Mouse (Mus musculus) forebrain, embryonic 11.5 days (tissue): ENCODE results near the gene Ubl5. TPM values are rescaled to one million over a fixed set of nuclear protein-coding genes. Genes with fewer than 3 reads are reported as not detected.

Experiments used
- ATAC-seq: fragments of 200-750 bp; cut with Nextera tagmentation; replicated peaks from 2 replicates; pipeline ENCODE4 v1.8.0; 2017; ENCODE audit warnings: moderate TSS enrichment; ENCODE audit not compliant: low FRiP score
- DNase-seq: peaks from one replicate; pipeline ENCODE4 v3.0.0-alpha.2; 2017; ENCODE audit warnings: low spot score
- H3K27ac ChIP-seq: fragments of 300-500 bp; sonication (generic); 2 replicates; pipeline ENCODE4 v1.5.1; 2014; ENCODE audit warnings: low read depth, low read length
- H3K27me3 ChIP-seq: fragments of 300-500 bp; sonication (generic); 2 replicates; pipeline ENCODE4 v1.6.1; 2014; ENCODE audit warnings: mild to moderate bottlenecking, low read length, mixed read lengths; ENCODE audit not compliant: control insufficient read depth, insufficient read depth
- H3K36me3 ChIP-seq: fragments of 300-500 bp; sonication (generic); 2 replicates; pipeline ENCODE4 v1.6.1; 2014; ENCODE audit warnings: mild to moderate bottlenecking, low read length, moderate library complexity, mixed read lengths; ENCODE audit not compliant: control insufficient read depth, insufficient read depth
- H3K4me1 ChIP-seq: fragments of 300-500 bp; sonication (generic); replicated peaks from 2 replicates; pipeline ENCODE4 v1.6.1; 2014; ENCODE audit warnings: low read length, mixed read lengths; ENCODE audit not compliant: control insufficient read depth, insufficient read depth
- H3K4me2 ChIP-seq: fragments of 300-500 bp; sonication (generic); 2 replicates; pipeline ENCODE4 v1.6.1; 2014; ENCODE audit warnings: low read depth, mild to moderate bottlenecking, low read length, moderate library complexity, mixed read lengths; ENCODE audit not compliant: severe bottlenecking
- H3K4me3 ChIP-seq: fragments of 300-500 bp; sonication (generic); 2 replicates; pipeline ENCODE4 v1.5.1; 2014; ENCODE audit warnings: low read depth, low read length
- H3K9ac ChIP-seq: fragments of 300-500 bp; sonication (generic); 2 replicates; pipeline ENCODE4 v1.6.1; 2014; ENCODE audit warnings: low read length
- H3K9me3 ChIP-seq: fragments of 300-500 bp; sonication (generic); 2 replicates; pipeline ENCODE4 v1.6.1; 2016; ENCODE audit warnings: low read length, mixed read lengths; ENCODE audit not compliant: control insufficient read depth
- WGBS: fragments of 180-500 bp; shearing (Covaris S2); extraction: QIAGEN DNeasy Blood & Tissue Kit; methylation state at CpG from one replicate; pipeline ENCODE4 v1.1.7; 2014; 5-methylcytosine and 5-hydroxymethylcytosine counted together
- polyA plus RNA-seq: library from polyadenylated mRNA; unstranded; fragments of >200 nt; fragmentation: Nextera tagmentation; extraction: Ambion mirVana; gene quantifications from 2 replicates; pipeline ENCODE4 v1.2.1, GENCODE M21; 2014

Ubl5 gene
- polyA plus RNA-seq, 1 experiment from 2014 or later = 401 TPM

DNA sequence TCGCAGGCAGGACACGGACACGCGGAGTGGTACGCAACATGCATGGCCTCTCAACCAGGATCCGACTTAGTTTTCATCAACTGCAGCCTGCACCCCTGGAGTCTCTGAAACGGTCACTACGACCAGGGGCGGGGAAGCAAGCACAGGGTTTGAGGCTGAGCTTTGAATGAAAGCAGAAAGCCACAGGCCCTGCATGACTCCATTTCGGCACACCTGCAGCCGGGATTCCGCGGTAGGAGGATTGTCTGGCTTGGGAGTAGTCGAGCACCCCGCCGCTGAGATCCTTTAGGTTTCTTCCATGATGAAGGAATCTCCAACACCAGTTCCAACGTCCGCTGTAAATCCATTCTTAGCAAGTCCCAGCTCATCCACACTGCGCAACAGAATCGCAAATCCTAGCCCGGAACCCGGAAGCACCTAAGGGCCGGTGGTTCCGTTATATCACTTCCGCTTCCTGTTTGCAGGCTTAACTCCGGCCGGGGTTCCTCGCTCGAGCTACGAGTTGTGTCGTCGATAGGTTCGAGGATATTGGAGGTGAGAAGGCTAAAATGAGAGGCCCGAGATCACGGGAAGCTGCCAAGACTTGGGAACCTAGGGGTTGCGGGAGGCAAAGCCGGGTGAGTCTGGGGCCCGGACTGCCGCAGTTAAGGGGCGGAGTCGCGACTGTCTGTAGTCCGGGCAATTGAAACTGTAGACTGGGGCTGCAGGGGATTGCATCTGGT is 1.8 kb downstream of the Ubl5 start, which contains the start of gene Fbxl12:
TSS of gene Fbxl12 (minus strand) at position 408 of the 722 bp plus-strand sequence.
- 1% methylated on average over 43 of the region's 43 CpGs for WGBS
- Histone ChIP-seq H3K4me3 (peak within 1 kb of the TSS; percentile 86), H3K9me3 (no peaks in the 10 kb centered on the region), H3K9ac (peak within 1 kb of the TSS; percentile 75), H3K27ac (peak within 1 kb of the TSS; percentile 46; the same call in 1 of the 2 replicates), H3K27me3 (no peaks in the 10 kb centered on the region), H3K36me3 (peaks cover 2% of the 10 kb centered on the region; the same call in 1 of the 2 replicates), H3K4me2 (peak within 1 kb of the TSS; percentile 94), H3K4me1 (peaks cover 8% of the 10 kb centered on the region)
- ATAC-seq (no peak), DNase-seq (peak; percentile 84)

DNA sequence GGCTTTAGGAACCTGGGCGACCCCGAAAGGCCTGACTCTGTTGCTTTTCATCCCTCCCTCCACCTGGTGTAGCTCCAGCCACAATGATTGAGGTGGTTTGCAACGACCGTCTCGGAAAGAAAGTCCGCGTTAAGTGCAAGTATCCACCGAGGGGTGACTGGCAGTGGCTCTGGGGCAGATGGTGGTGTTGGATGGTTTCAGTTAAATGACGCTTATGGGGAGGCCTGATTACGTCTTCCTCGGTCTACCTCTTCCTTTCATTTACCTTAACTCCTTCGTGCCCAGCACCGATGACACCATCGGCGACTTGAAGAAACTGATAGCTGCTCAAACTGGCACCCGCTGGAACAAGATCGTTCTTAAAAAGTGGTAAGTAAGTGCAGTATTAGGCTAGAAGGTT is 2.4 kb downstream of the Ubl5 start:
- peak overlapping the region; percentile 86 for H3K4me3 ChIP-seq
- H3K27ac ChIP-seq = peak overlapping the region; percentile 46; the same call in 1 of the 2 replicates
- peaks cover 2% of the 10 kb centered on the region; the same call in 1 of the 2 replicates for H3K36me3 ChIP-seq
- DNase-seq (no peak), ATAC-seq (no peak)
- peak overlapping the region; percentile 94 for H3K4me2 ChIP-seq
- no peaks in the 10 kb centered on the region for H3K27me3 ChIP-seq
- H3K9ac ChIP-seq = peak overlapping the region; percentile 75
- 4% methylated on average over 17 of the region's 17 CpGs for WGBS
- H3K4me1 ChIP-seq = peaks cover 8% of the 10 kb centered on the region
- H3K9me3 ChIP-seq = no peaks in the 10 kb centered on the region

DNA sequence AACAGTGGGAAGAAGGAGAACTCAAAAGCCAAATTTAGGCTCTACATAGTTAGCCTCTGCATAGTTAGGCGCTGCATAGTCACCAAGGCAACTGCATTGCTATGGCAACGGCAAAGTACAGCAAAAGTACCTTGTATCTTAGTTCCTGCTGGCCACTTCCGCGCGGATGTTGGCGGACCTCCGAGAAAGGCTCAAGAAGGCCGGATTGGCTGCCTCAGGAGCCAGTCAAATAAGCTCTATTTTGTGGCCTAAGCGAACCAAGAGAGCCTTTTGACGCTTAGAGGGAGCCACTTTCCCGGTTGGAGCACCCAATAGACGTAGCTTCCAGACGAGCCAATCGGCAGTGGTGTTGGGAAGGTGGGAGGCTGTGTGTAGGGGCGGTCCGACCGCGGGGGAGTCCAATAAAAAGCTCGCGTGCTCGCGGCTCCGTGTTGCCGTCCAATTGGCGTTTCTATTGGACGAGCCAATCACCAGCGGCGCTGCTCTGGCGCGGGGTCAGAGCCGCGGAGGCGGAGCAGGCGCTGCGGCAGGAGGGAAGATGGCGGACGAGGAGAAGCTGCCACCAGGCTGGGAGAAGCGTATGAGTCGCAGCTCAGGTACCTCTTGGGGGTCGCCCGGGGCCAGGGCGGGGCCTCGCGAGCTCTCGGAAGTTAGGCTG is 9.1 kb downstream of the Ubl5 start, which contains the start of gene Pin1:
TSS of gene Pin1 (plus strand) at position 494 of the 658 bp plus-strand sequence.
- no peaks in the 10 kb centered on the region for H3K9me3 ChIP-seq
- H3K4me1 ChIP-seq = peaks cover 15% of the 10 kb centered on the region
- DNase-seq (peak; percentile 99), ATAC-seq (peak; percentile 99)
- peaks cover 7% of the 10 kb centered on the region for H3K36me3 ChIP-seq
- no peaks in the 10 kb centered on the region for H3K27me3 ChIP-seq
- peak within 1 kb of the TSS; percentile 37; the same call in 1 of the 2 replicates for H3K27ac ChIP-seq
- H3K4me2 ChIP-seq = peak within 1 kb of the TSS; percentile 68
- H3K4me3 ChIP-seq = peak within 1 kb of the TSS; percentile 95
- under 1% methylated on average over 45 of the region's 45 CpGs for WGBS
- H3K9ac ChIP-seq = peak within 1 kb of the TSS; percentile 87

DNA sequence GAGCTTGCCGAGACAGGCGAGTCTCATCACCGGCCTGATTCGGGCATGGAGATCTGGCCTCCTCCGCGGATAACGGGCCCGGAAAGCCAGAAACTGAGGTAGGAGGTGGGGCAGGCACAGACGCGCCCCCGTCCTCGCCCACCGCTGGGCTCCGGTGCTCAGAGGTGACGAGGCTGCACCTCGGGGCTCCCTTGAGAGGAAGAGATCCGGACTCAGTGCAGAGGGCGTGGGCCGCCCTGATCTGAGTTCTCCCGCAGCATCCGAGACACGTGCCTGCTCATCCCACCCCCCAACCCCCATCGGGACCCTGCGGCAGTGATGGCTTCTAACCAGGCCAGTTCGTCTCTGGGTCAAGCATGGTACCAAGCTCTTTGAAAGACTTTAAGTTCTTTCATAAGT is 9.6 kb downstream of the Ubl5 start:
- ATAC-seq = peak; percentile 28
- Histone ChIP-seq H3K36me3 (peaks cover 7% of the 10 kb centered on the region), H3K4me2 (peak overlapping the region; percentile 68), H3K9me3 (no peaks in the 10 kb centered on the region), H3K9ac (peak overlapping the region; percentile 87), H3K4me1 (peaks cover 15% of the 10 kb centered on the region), H3K27ac (peak overlapping the region; percentile 37; the same call in 1 of the 2 replicates), H3K27me3 (no peaks in the 10 kb centered on the region), H3K4me3 (peak overlapping the region; percentile 95)
- WGBS = under 1% methylated on average over 25 of the region's 25 CpGs
- DNase-seq = peak; percentile 73

DNA sequence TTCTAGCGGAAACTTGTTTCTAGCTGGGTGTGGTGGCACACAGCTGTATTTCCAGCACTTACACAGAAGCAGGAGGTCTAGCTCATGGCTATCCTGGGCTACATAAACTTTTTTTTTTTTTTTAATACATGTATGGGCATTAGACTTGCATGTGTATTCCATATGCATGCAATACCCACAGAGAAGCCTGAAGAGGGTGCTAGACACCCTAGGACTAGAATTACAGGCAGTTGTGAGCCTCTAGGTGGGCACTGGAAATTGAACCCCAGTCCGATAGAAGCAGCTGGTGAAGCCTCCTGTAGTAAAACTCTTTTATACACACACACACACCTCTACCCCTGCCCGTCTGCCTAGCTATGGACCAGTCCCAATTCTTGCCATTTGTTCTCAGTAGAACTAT is 11.2 kb downstream of the Ubl5 start:
- H3K27ac ChIP-seq = no peak overlapping the region
- H3K4me1 ChIP-seq = peaks cover 15% of the 10 kb centered on the region
- no peaks in the 10 kb centered on the region for H3K9me3 ChIP-seq
- H3K9ac ChIP-seq = no peak overlapping the region
- WGBS = 89% methylated on average over 3 of the region's 3 CpGs
- DNase-seq (no peak), ATAC-seq (no peak)
- H3K4me2 ChIP-seq = no peak overlapping the region
- H3K4me3 ChIP-seq = no peak overlapping the region
- peaks cover 7% of the 10 kb centered on the region for H3K36me3 ChIP-seq
- H3K27me3 ChIP-seq = no peaks in the 10 kb centered on the region

DNA sequence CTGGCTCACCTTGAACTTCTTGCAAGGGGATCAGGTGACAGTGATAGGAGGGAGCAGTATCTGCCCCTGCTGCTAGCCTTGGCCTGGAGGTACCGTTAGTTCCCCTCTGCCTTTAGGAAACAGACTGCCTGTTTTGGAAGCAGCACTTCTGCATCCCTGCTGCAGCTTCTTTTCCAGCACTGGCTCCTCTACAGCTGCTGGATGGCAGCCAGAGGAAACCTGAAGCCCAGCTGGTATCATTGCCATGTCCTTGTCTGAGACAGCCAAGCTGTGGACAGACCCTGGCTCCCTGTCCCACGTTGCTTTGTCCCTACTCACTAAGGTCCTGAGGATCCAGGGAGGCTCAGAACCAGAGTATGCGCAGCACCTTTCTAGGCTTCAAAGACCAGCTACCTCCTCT is 14.9 kb downstream of the Ubl5 start:
- ATAC-seq = no peak
- H3K4me3 ChIP-seq = no peak overlapping the region
- H3K4me1 ChIP-seq = peaks cover 9% of the 10 kb centered on the region; the same call in 1 of the 2 replicates
- H3K36me3 ChIP-seq = peaks cover 11% of the 10 kb centered on the region
- no peaks in the 10 kb centered on the region for H3K9me3 ChIP-seq
- H3K9ac ChIP-seq = no peak overlapping the region
- no peak overlapping the region for H3K4me2 ChIP-seq
- DNase-seq = no peak
- 94% methylated on average over 3 of the region's 3 CpGs for WGBS
- no peak overlapping the region for H3K27ac ChIP-seq
- H3K27me3 ChIP-seq = no peaks in the 10 kb centered on the region

DNA sequence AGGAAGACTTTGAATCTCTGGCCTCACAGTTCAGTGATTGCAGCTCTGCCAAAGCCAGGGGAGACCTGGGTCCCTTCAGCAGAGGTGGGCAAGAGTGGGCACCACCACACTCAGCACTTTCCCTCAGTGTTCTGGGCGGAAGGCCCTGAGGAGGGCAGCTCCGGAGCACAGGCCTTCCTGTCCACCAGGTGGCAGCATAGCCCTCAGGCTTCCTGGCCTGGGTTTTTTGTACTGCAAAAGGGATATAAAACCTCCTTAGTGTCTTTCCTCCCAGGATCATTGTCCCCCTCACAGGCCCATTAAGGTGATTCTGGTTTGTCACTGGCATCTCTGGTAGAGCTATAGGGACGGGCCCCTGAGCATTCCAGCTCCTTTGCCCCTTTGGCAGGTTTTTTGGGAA is 19.6 kb downstream of the Ubl5 start:
- Histone ChIP-seq H3K27me3 (no peaks in the 10 kb centered on the region), H3K27ac (no peak overlapping the region), H3K4me3 (no peak overlapping the region), H3K9ac (no peak overlapping the region), H3K4me2 (no peak overlapping the region), H3K36me3 (peaks cover 8% of the 10 kb centered on the region; the same call in 1 of the 2 replicates), H3K4me1 (peaks cover 12% of the 10 kb centered on the region), H3K9me3 (no peaks in the 10 kb centered on the region)
- ATAC-seq = no peak
- peak; percentile 83 for DNase-seq
- WGBS = 64% methylated on average over 3 of the region's 3 CpGs

DNA sequence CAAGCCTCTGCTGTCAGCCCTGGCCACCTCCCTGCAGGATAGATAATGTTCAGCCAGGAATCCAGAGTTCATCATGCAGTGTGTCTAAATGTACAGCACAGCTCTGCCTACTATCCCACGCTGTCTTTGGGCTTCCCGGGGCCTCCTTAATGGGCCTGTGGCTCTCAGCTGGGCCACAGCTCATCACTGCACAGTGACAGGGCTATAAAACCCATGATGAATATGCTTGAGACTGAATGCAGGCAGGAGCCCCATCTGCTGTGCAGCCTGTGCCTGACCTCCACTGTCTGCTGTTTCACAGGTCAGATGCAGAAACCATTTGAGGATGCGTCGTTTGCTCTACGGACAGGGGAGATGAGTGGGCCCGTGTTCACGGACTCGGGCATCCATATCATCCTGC is 20.2 kb downstream of the Ubl5 start:
- no peaks in the 10 kb centered on the region for H3K27me3 ChIP-seq
- no peaks in the 10 kb centered on the region for H3K9me3 ChIP-seq
- peaks cover 8% of the 10 kb centered on the region; the same call in 1 of the 2 replicates for H3K36me3 ChIP-seq
- no peak overlapping the region for H3K4me2 ChIP-seq
- peaks cover 12% of the 10 kb centered on the region for H3K4me1 ChIP-seq
- no peak overlapping the region for H3K9ac ChIP-seq
- no peak overlapping the region for H3K27ac ChIP-seq
- no peak overlapping the region for H3K4me3 ChIP-seq
- ATAC-seq = no peak
- WGBS = 98% methylated on average over 8 of the region's 8 CpGs
- no peak for DNase-seq
